Mouse (Mus musculus) G1E (cell line): Measurements from ENCODE around the gene Larp4b. TPM values are rescaled to one million over a fixed set of nuclear protein-coding genes. Genes with fewer than 3 reads are reported as not detected.

ENCODE experiments used
- ATAC-seq: 2 replicates; pipeline ENCODE4 v1.8.0; 2016; ENCODE audit warnings: mild to moderate bottlenecking; ENCODE audit not compliant: insufficient number of reproducible peaks, poor library complexity, low FRiP score, severe bottlenecking; ENCODE audit errors: extremely low read depth
- DNase-seq: peaks from one replicate; pipeline ENCODE4 v3.0.0; 2012; ENCODE audit warnings: low spot score
- H3K27me3 ChIP-seq: 2 replicates; pipeline ENCODE4 v1.6.1; 2012; ENCODE audit warnings: mild to moderate bottlenecking, low read length, inconsistent platforms; ENCODE audit not compliant: insufficient read depth
- H3K36me3 ChIP-seq: replicated peaks from 2 replicates; pipeline ENCODE3; 2012; ENCODE audit warnings: mild to moderate bottlenecking, inconsistent platforms
- H3K4me1 ChIP-seq: 2 replicates; pipeline ENCODE4 v1.6.1; 2012; ENCODE audit warnings: low read depth, low read length, inconsistent platforms, mixed read lengths; ENCODE audit not compliant: insufficient read depth
- H3K4me3 ChIP-seq: 2 replicates; pipeline ENCODE4 v1.5.1; 2012; ENCODE audit warnings: low read depth, mild to moderate bottlenecking, inconsistent platforms, low read length, moderate library complexity, mixed read lengths
- H3K9me3 ChIP-seq: replicated peaks from 2 replicates; pipeline ENCODE4 v1.6.1; 2012; ENCODE audit warnings: inconsistent platforms
- CTCF ChIP-seq: IDR thresholded peaks from 2 replicates; pipeline ENCODE4 v1.5.1; 2012; ENCODE audit warnings: low read depth, low read length, inconsistent platforms, mixed read lengths
- GATA1 ChIP-seq: IDR thresholded peaks from 2 replicates; pipeline ENCODE4 v1.6.1; 2012; ENCODE audit warnings: borderline replicate concordance, low read length, inconsistent platforms, mixed read lengths
- GATA2 ChIP-seq: IDR thresholded peaks from 2 replicates; pipeline ENCODE4 v1.6.1; 2012; ENCODE audit warnings: low read depth, low read length, inconsistent platforms, borderline replicate concordance
- POLR2AphosphoS5 ChIP-seq: IDR thresholded peaks from 2 replicates; pipeline ENCODE4 v1.6.1; 2012; ENCODE audit warnings: low read depth, low read length, inconsistent platforms; ENCODE audit not compliant: insufficient replicate concordance
- TAL1 ChIP-seq: conservative IDR thresholded peaks from 2 replicates; pipeline ENCODE4 v1.6.1; 2012; ENCODE audit warnings: low read depth, low read length, inconsistent platforms, mixed read lengths
- polyA plus RNA-seq: library from polyadenylated mRNA; stranded (reverse); fragments of >175 nt; gene quantifications from 2 replicates; pipeline ENCODE4 v1.2.3, GENCODE M21; 2012
- total RNA-seq, 2 experiments: library from RNA; stranded (forward) in 1 of 2; stranded (reverse) in 1 of 2; fragments of 200-1000 nt in 1 of 2; fragments of >200 nt in 1 of 2; fragmentation: Nextera tagmentation in 1 of 2; gene quantifications; 2 replicates each; pipeline ENCODE4 v1.2.3; 2014 to 2017

Larp4b gene
- total and polyA plus RNA-seq, 3 experiments: 66.3 to 233 (median 208) TPM

- DNase-seq (peak; percentile 59), ATAC-seq (no peak)
- H3K27me3 ChIP-seq: no peaks in the 10 kb centered on the region
- H3K4me1 ChIP-seq: peaks cover 41% of the 10 kb centered on the region
- TF ChIP-seq TAL1 (no peak), GATA2 (no peak), CTCF (no peak), GATA1 (no peak), POLR2AphosphoS5 (no peak)
- no peaks in the 10 kb centered on the region for H3K9me3 ChIP-seq
- H3K4me3 ChIP-seq: peak overlapping the region; percentile 94
- peaks cover 24% of the 10 kb centered on the region for H3K36me3 ChIP-seq
Measured at GRCm38 (mm10) chr13:9094186-9094980, 702 bp downstream of the Larp4b start.

- no peaks in the 10 kb centered on the region for H3K9me3 ChIP-seq
- TF ChIP-seq GATA2 (no peak), TAL1 (no peak), GATA1 (no peak), CTCF (no peak), POLR2AphosphoS5 (no peak)
- ATAC-seq (no peak), DNase-seq (no peak)
- H3K4me1 ChIP-seq: peaks cover 44% of the 10 kb centered on the region
- peaks cover 41% of the 10 kb centered on the region for H3K36me3 ChIP-seq
- no peaks in the 10 kb centered on the region for H3K27me3 ChIP-seq
- no peak overlapping the region for H3K4me3 ChIP-seq
Measured at GRCm38 (mm10) chr13:9099289-9099688, 5.6 kb downstream of the Larp4b start.

- no peaks in the 10 kb centered on the region for H3K27me3 ChIP-seq
- no peak for DNase-seq
- H3K9me3 ChIP-seq: no peaks in the 10 kb centered on the region
- TF ChIP-seq TAL1 (no peak), GATA2 (no peak), POLR2AphosphoS5 (no peak), CTCF (no peak), GATA1 (no peak)
- 0 out of 2 replicates have a peak, but pooled peaks have one; percentile 15 for ATAC-seq
- no peak overlapping the region for H3K4me3 ChIP-seq
- peaks cover 50% of the 10 kb centered on the region for H3K4me1 ChIP-seq
- peaks cover 46% of the 10 kb centered on the region for H3K36me3 ChIP-seq
Measured at GRCm38 (mm10) chr13:9100517-9100916, 6.8 kb downstream of the Larp4b start.

- H3K9me3 ChIP-seq: no peaks in the 10 kb centered on the region
- ATAC-seq (no peak), DNase-seq (no peak)
- peaks cover 41% of the 10 kb centered on the region for H3K36me3 ChIP-seq
- no peaks in the 10 kb centered on the region for H3K27me3 ChIP-seq
- TF ChIP-seq TAL1: no peak
- TF ChIP-seq CTCF: no peak
- TF ChIP-seq GATA2: no peak
- no peak for TF ChIP-seq POLR2AphosphoS5
- TF ChIP-seq GATA1: no peak
- H3K4me1 ChIP-seq: peaks cover 44% of the 10 kb centered on the region
- H3K4me3 ChIP-seq: no peak overlapping the region
Measured at GRCm38 (mm10) chr13:9106246-9106645, 12.6 kb downstream of the Larp4b start.

- TF ChIP-seq TAL1 (no peak), CTCF (no peak), POLR2AphosphoS5 (no peak), GATA1 (no peak), GATA2 (no peak)
- DNase-seq (peak; percentile 25), ATAC-seq (peak; percentile 70)
- no peak overlapping the region for H3K4me3 ChIP-seq
- peaks cover 47% of the 10 kb centered on the region for H3K4me1 ChIP-seq
- H3K27me3 ChIP-seq: no peaks in the 10 kb centered on the region
- no peaks in the 10 kb centered on the region for H3K9me3 ChIP-seq
- peaks cover 45% of the 10 kb centered on the region for H3K36me3 ChIP-seq
Measured at GRCm38 (mm10) chr13:9106992-9107858, 13.5 kb downstream of the Larp4b start.

- peaks cover 53% of the 10 kb centered on the region for H3K36me3 ChIP-seq
- H3K4me3 ChIP-seq: no peak overlapping the region
- DNase-seq (no peak), ATAC-seq (no peak)
- peaks cover 42% of the 10 kb centered on the region for H3K4me1 ChIP-seq
- no peaks in the 10 kb centered on the region for H3K9me3 ChIP-seq
- H3K27me3 ChIP-seq: no peaks in the 10 kb centered on the region
- no peak for TF ChIP-seq POLR2AphosphoS5
- TF ChIP-seq CTCF: no peak
- no peak for TF ChIP-seq GATA1
- no peak for TF ChIP-seq TAL1
- no peak for TF ChIP-seq GATA2
Measured at GRCm38 (mm10) chr13:9113735-9114134, 20.1 kb downstream of the Larp4b start.
